Mouse (Mus musculus) liver, adult 2 months (tissue): ENCODE measurements around the gene Tuba1a.

Source experiments
- CTCF ChIP-seq: fragments of 200-500 bp; IDR thresholded peaks from 2 replicates; pipeline ENCODE4 v1.5.1; 2011; ENCODE audit warnings: low read depth, low read length, control low read depth
- POLR2A ChIP-seq: fragments of 200-500 bp; IDR thresholded peaks from 2 replicates; pipeline ENCODE4 v1.6.1; 2011; ENCODE audit warnings: low read length, control low read depth; ENCODE audit not compliant: insufficient read depth; ENCODE audit errors: extremely low read depth

GRCm38 (mm10) chr15:98901530-98901929 is 52.0 kb downstream of the Tuba1a start:
- TF ChIP-seq POLR2A (no peak), CTCF (no peak)
